Mouse (Mus musculus): ENCODE measurements around the gene Rabgap1l. TPM values are rescaled to one million over a fixed set of nuclear protein-coding genes. Genes with fewer than 3 reads are reported as not detected.

The Rabgap1l gene
- polyA plus RNA-seq, 1 experiment: 12.9 TPM

GRCm38 (mm10) chr1:160576124-160576523, 216.9 kb downstream of the Rabgap1l start:
- H3K4me3 ChIP-seq (ENCODE audit: insufficient read depth, low read depth, low read length): no peak overlapping the region
- no peak for DNase-seq
- H3K27me3 ChIP-seq (replicated peaks; ENCODE audit: control insufficient read depth, insufficient read depth, low read length): no peaks in the 10 kb centered on the region
- no peak for TF ChIP-seq POLR2A (IDR thresholded peaks at IDR 0.05; ENCODE audit: low read depth, low read length)
- no peak for TF ChIP-seq CTCF (conservative IDR thresholded peaks at IDR 0.05; ENCODE audit: insufficient read depth, insufficient read length, low read depth, low read length)
- WGBS: 90% methylated on average over 4 of the region's 4 CpGs
- H3K27ac ChIP-seq (ENCODE audit: insufficient read depth, low read depth, low read length): no peak overlapping the region
- H3K4me1 ChIP-seq (ENCODE audit: control insufficient read depth, insufficient read depth, low read length): no peaks in the 10 kb centered on the region
- no peaks in the 10 kb centered on the region for H3K36me3 ChIP-seq (ENCODE audit: control insufficient read depth, insufficient read depth, low read length)

DNA sequence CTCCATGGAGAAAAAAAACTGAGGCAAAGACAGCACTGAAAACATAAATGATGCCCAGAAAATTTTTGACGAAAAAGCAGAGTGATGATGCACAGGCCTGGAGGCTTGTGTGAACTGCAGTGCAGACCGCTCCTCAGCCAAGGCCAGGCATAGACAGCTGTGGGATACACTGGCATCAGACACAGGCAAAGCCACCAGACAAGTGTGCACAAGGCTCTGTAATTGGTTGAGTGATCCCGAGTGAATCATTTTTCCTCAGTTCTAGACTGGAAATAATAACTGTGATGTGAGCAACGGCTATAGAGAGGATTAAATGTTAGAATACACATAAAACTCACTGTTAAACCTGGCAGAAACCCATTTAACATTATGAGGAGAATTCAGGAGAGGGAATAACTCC, 219.0 kb downstream of the Rabgap1l start:
- no peaks in the 10 kb centered on the region for H3K36me3 ChIP-seq (ENCODE audit: control insufficient read depth, insufficient read depth, low read length)
- WGBS: 84% methylated on average over 4 of the region's 4 CpGs
- no peak for DNase-seq
- H3K27me3 ChIP-seq (replicated peaks; ENCODE audit: control insufficient read depth, insufficient read depth, low read length): no peaks in the 10 kb centered on the region
- no peak overlapping the region for H3K4me3 ChIP-seq (ENCODE audit: insufficient read depth, low read depth, low read length)
- no peak overlapping the region for H3K27ac ChIP-seq (ENCODE audit: insufficient read depth, low read depth, low read length)
- H3K4me1 ChIP-seq (ENCODE audit: control insufficient read depth, insufficient read depth, low read length): no peaks in the 10 kb centered on the region
- TF ChIP-seq CTCF (conservative IDR thresholded peaks at IDR 0.05; ENCODE audit: insufficient read depth, insufficient read length, low read depth, low read length) (no peak), POLR2A (IDR thresholded peaks at IDR 0.05; ENCODE audit: low read depth, low read length) (no peak)

DNA sequence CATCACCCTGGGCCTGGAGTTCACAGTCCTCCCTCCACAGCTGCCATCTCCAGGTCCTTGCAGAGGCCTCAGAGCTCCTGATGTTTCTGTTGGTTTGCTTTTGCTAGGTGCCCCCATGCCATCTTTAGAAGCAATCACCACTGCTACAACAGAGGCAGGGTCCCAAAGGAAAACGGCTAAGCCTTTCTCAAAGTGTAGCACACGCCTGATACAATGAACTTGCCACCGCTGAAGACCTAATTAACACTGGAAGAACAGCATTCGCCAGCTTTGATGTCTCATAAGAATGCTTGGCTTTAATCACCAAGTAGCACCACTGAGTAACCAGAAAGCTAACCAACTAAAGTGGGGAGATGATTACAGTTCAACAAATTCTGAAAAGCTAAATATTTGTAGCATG, 226.6 kb downstream of the Rabgap1l start:
- no peaks in the 10 kb centered on the region for H3K4me1 ChIP-seq (ENCODE audit: control insufficient read depth, insufficient read depth, low read length)
- no peak for TF ChIP-seq CTCF (conservative IDR thresholded peaks at IDR 0.05; ENCODE audit: insufficient read depth, insufficient read length, low read depth, low read length)
- TF ChIP-seq POLR2A (IDR thresholded peaks at IDR 0.05; ENCODE audit: low read depth, low read length): no peak
- no peak overlapping the region for H3K4me3 ChIP-seq (ENCODE audit: insufficient read depth, low read depth, low read length)
- no peaks in the 10 kb centered on the region for H3K36me3 ChIP-seq (ENCODE audit: control insufficient read depth, insufficient read depth, low read length)
- DNase-seq: no peak
- WGBS: 59% methylated on average over 4 of the region's 4 CpGs
- H3K27me3 ChIP-seq (replicated peaks; ENCODE audit: control insufficient read depth, insufficient read depth, low read length): no peaks in the 10 kb centered on the region
- no peak overlapping the region for H3K27ac ChIP-seq (ENCODE audit: insufficient read depth, low read depth, low read length)

GRCm38 (mm10) chr1:160561381-160561780, 231.6 kb downstream of the Rabgap1l start:
- WGBS: 65% methylated on average over 1 of the region's 1 CpGs
- Histone ChIP-seq H3K4me3 (ENCODE audit: insufficient read depth, low read depth, low read length) (no peak overlapping the region), H3K4me1 (ENCODE audit: control insufficient read depth, insufficient read depth, low read length) (no peaks in the 10 kb centered on the region), H3K27me3 (replicated peaks; ENCODE audit: control insufficient read depth, insufficient read depth, low read length) (no peaks in the 10 kb centered on the region), H3K36me3 (ENCODE audit: control insufficient read depth, insufficient read depth, low read length) (no peaks in the 10 kb centered on the region), H3K27ac (ENCODE audit: insufficient read depth, low read depth, low read length) (no peak overlapping the region)
- DNase-seq: peak; percentile 25
- TF ChIP-seq CTCF (conservative IDR thresholded peaks at IDR 0.05; ENCODE audit: insufficient read depth, insufficient read length, low read depth, low read length): peak; percentile 59
- TF ChIP-seq POLR2A (IDR thresholded peaks at IDR 0.05; ENCODE audit: low read depth, low read length): no peak

- Histone ChIP-seq H3K27ac (ENCODE audit: insufficient read depth, low read depth, low read length) (no peak overlapping the region), H3K27me3 (replicated peaks; ENCODE audit: control insufficient read depth, insufficient read depth, low read length) (no peaks in the 10 kb centered on the region), H3K4me1 (ENCODE audit: control insufficient read depth, insufficient read depth, low read length) (peaks cover 3% of the 10 kb centered on the region; the same call in 1 of the 2 replicates), H3K36me3 (ENCODE audit: control insufficient read depth, insufficient read depth, low read length) (no peaks in the 10 kb centered on the region), H3K4me3 (ENCODE audit: insufficient read depth, low read depth, low read length) (no peak overlapping the region)
- WGBS: 77% methylated on average over 1 of the region's 1 CpGs
- no peak for DNase-seq
- TF ChIP-seq POLR2A (IDR thresholded peaks at IDR 0.05; ENCODE audit: low read depth, low read length) (no peak), CTCF (conservative IDR thresholded peaks at IDR 0.05; ENCODE audit: insufficient read depth, insufficient read length, low read depth, low read length) (no peak)
These were observed 242.4 kb downstream of the Rabgap1l start for GRCm38 (mm10) chr1:160550636-160551035.

- H3K4me3 ChIP-seq (ENCODE audit: insufficient read depth, low read depth, low read length): no peak overlapping the region
- WGBS: 61% methylated on average over 4 of the region's 4 CpGs
- H3K36me3 ChIP-seq (ENCODE audit: control insufficient read depth, insufficient read depth, low read length): no peaks in the 10 kb centered on the region
- DNase-seq: peak; percentile 6
- peaks cover 3% of the 10 kb centered on the region; the same call in 1 of the 2 replicates for H3K4me1 ChIP-seq (ENCODE audit: control insufficient read depth, insufficient read depth, low read length)
- no peak overlapping the region for H3K27ac ChIP-seq (ENCODE audit: insufficient read depth, low read depth, low read length)
- TF ChIP-seq CTCF (conservative IDR thresholded peaks at IDR 0.05; ENCODE audit: insufficient read depth, insufficient read length, low read depth, low read length) (no peak), POLR2A (IDR thresholded peaks at IDR 0.05; ENCODE audit: low read depth, low read length) (no peak)
- H3K27me3 ChIP-seq (replicated peaks; ENCODE audit: control insufficient read depth, insufficient read depth, low read length): no peaks in the 10 kb centered on the region
These were observed 244.8 kb downstream of the Rabgap1l start for GRCm38 (mm10) chr1:160547934-160548876.

GRCm38 (mm10) chr1:160535649-160536048, 257.4 kb downstream of the Rabgap1l start:
- H3K4me1 ChIP-seq (ENCODE audit: control insufficient read depth, insufficient read depth, low read length): 0 out of 2 replicates have a peak, but pooled peaks cover 2% of the 10 kb centered on the region
- no peak overlapping the region for H3K27ac ChIP-seq (ENCODE audit: insufficient read depth, low read depth, low read length)
- no peak for TF ChIP-seq POLR2A (IDR thresholded peaks at IDR 0.05; ENCODE audit: low read depth, low read length)
- TF ChIP-seq CTCF (conservative IDR thresholded peaks at IDR 0.05; ENCODE audit: insufficient read depth, insufficient read length, low read depth, low read length): no peak
- no peak for DNase-seq
- no peaks in the 10 kb centered on the region for H3K27me3 ChIP-seq (replicated peaks; ENCODE audit: control insufficient read depth, insufficient read depth, low read length)
- no peaks in the 10 kb centered on the region for H3K36me3 ChIP-seq (ENCODE audit: control insufficient read depth, insufficient read depth, low read length)
- 81% methylated on average over 8 of the region's 8 CpGs for WGBS
- no peak overlapping the region for H3K4me3 ChIP-seq (ENCODE audit: insufficient read depth, low read depth, low read length)
